Mouse (Mus musculus) urinary bladder, adult 2 months (tissue): ENCODE data around the gene Polr1c. TPM values are rescaled to one million over a fixed set of nuclear protein-coding genes. Genes with fewer than 3 reads are reported as not detected.

Source experiments
- DNase-seq: peaks from one replicate; pipeline ENCODE4 v3.0.0; 2022; ENCODE audit warnings: low spot score
- polyA plus RNA-seq: library from polyadenylated mRNA; depleted of rRNA; stranded (reverse); fragments of >200 nt; gene quantifications from 2 replicates; pipeline ENCODE4 v1.2.3, GENCODE M21; 2012; rRNA removed

The Polr1c gene
- polyA plus RNA-seq, 1 experiment: 75.2 TPM

DNA sequence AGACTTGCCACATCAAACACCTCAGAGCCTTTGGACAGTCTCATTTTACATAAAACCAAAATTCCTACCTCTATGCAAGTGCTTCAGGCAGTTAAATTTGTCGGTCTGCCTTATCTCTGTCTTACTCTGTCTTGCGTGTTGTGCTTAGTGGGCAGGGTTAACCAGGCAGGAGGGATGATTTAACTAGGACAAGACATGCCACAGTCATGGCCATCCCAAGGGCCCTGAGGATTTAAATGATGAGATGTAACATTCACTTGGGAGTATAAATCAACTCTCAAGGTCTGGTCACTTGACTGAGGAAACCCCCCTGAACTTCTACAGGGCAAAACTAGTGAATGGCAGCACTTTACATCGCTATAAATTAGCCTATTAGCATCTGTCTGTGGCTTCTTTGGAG is 26.3 kb downstream of the Polr1c start:
- no peak for DNase-seq

DNA sequence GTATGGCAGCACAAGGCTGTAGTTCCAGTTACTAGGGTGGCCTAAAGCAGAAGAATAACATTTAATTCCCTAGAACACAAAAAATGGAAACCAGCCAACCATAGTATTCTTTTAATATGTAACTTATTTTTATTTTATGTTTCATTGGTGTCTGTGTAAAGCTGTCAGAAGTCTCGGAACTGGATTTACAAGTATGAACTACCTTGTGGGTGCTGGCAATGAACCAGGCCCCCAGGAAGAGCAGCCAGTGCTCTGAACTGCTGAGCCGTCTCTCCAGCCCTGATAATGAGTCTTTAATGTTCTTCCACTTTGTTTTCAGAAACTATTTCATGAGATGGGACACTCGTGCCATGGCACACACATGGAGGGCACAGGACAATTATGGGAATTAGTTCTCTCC is 37.3 kb downstream of the Polr1c start:
- no peak for DNase-seq

DNA sequence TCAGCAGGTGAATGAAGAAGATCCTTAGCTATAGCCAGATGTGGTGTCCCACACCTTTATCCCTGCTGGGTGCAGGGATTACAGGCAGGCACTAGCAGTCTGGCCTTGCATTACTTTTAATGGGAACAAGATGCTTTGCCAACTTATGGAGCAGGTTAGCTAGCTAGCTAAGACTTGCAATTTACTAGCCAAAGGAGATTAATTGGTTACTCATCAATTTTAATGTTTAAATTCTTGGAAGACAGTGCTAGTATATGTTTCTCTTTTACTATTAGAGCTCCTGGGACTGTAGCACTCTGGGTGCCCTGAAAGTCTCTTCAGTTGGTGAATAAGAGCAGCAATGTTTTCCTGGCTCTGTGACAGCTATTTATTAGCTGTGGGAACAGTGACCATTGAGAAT is 41.2 kb downstream of the Polr1c start:
- no peak for DNase-seq

DNA sequence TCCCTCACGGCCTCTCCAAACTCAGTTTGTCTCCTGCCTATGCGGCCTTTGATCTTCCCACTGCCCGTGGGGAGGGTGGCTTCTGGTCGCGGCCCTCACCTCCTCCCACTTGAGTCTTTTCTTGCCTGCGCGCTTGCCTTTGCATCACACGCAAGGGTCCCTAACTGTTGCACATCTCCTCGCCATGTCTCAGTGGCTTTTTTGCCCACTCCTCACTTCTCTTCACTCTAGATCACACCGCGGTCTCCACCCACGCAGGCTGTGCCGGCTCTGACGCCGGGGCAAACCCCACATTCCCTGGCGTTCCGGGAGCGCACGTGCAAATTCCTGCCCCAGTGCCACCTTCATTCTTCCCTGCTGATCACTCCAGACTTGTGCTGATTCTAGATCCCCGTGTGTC is 44.8 kb downstream of the Polr1c start:
- no peak for DNase-seq

DNA sequence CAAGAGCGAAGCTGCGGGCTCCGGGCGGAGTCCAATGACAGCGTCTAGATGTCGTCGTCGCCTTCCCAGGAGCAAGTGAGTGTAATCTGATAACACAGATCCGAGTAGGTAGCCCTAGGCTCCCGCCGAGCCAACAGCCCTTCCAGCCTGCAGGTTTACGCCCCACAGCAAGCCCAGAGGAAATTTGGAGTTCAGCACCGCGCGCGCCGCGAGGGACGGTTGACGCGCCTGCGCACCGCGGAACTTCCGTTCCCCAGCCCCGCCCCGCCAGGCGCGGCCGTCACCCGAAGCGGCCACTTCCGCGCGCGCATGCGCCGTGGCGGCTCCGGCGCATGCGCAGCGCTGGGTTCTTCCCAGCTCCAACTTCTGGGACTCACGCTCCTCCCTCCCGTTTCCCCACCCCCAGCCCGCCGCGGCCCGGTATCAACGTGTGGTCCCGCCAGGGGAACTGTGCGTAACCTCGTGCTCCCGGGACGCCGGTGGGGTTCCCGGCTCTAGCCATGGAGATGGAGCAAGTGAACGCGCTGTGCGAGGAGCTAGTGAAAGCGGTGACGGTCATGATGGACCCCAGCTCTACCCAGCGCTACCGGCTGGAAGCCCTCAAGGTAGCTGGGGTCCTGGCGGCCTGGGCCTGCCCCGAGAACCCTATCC is 45.3 kb downstream of the Polr1c start, which contains the start of the genes Polh and Xpo5:
Gene Polh (minus strand): TSS at position 225 of the 651 bp plus-strand sequence.
Gene Xpo5 (plus strand): TSS at position 362 of the 651 bp plus-strand sequence.
- peak; percentile 84 for DNase-seq

DNA sequence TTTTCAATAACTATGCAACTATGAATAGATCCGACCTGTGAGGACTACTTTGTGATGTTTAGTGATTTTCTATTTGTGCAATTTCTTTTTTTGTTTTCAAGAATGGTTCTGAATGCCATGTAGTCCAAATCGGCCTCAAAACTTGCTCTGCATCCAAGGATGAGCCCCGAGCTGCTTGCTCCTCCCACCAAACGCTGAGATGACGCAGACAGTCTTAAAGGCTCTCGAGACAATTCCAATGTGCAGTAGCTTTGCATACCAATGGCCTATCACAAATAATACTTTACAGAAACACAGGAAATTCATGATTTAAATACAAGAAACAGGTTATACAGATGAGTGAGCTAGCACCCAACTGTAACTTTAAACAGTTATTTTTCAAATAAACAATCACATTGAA is 46.7 kb downstream of the Polr1c start:
- DNase-seq: no peak

Other genes starting within 250 kb of the Polr1c start
- 98.3 and 138 TPM in 2 replicates for gene Vegfa, start 215.7 kb downstream of the Polr1c start, polyA plus RNA-seq
- gene Mrps18a, start 137.1 kb downstream of the Polr1c start, polyA plus RNA-seq: 67.0 and 71.1 TPM in 2 replicates
- 12.7 and 14.0 TPM in 2 replicates for gene Rsph9, start 103.8 kb downstream of the Polr1c start, polyA plus RNA-seq
- gene Mad2l1bp, start 94.5 kb downstream of the Polr1c start, polyA plus RNA-seq: 16.4 and 19.8 TPM in 2 replicates
- 110 and 143 TPM in 2 replicates for gene Gtpbp2, start 87.0 kb downstream of the Polr1c start, polyA plus RNA-seq
- gene Polh, start 45.4 kb downstream of the Polr1c start, polyA plus RNA-seq: 5.7 and 6.1 TPM in 2 replicates
- gene Xpo5, start 45.3 kb downstream of the Polr1c start, polyA plus RNA-seq: 23.2 and 24.0 TPM in 2 replicates
- 93.6 and 98.7 TPM in 2 replicates for gene Yipf3, start within 50 bp of the Polr1c start, polyA plus RNA-seq
- 1.6 and 1.9 TPM in 2 replicates for gene Lrrc73, start 5.5 kb upstream of the Polr1c start, polyA plus RNA-seq
- gene Tjap1, start 35.0 kb upstream of the Polr1c start, polyA plus RNA-seq: 37.6 and 41.0 TPM in 2 replicates
- 19.8 and 27.6 TPM in 2 replicates for gene Dlk2, start 49.4 kb upstream of the Polr1c start, polyA plus RNA-seq
- gene Abcc10, start 80.3 kb upstream of the Polr1c start, polyA plus RNA-seq: 16.3 and 19.3 TPM in 2 replicates
- 10.1 and 11.7 TPM in 2 replicates for gene Zfp318, start 135.7 kb upstream of the Polr1c start, polyA plus RNA-seq
- gene Crip3, start 180.9 kb upstream of the Polr1c start, polyA plus RNA-seq: 0.76 and 1.6 TPM in 2 replicates
- gene Slc22a7, start 190.4 kb upstream of the Polr1c start, polyA plus RNA-seq: not detected in 2 replicates
- gene Ttbk1, start 239.6 kb upstream of the Polr1c start, polyA plus RNA-seq: 0.06 and 0.07 TPM in 2 replicates
- gene Dnph1, start 248.7 kb upstream of the Polr1c start, polyA plus RNA-seq: 6.1 and 7.0 TPM in 2 replicates